Mouse (Mus musculus) gastrocnemius, postnatal 36 days (tissue): ENCODE results near the gene Prm2. TPM values are rescaled to one million over a fixed set of nuclear protein-coding genes. Genes with fewer than 3 reads are reported as not detected.
"Not testable (repeated sequence)": the region's sequence is repeated elsewhere in the genome, so short reads cannot be mapped to it uniquely, and the experiment has no call there.

Experiments used
- DNase-seq, 2 experiments: peaks; one replicate each; pipeline ENCODE4 v3.0.0; 2022
- intact Hi-C: fragments of 180-260 bp; cut with DNase I; formaldehyde crosslinking; loops from one replicate; pipeline ENCODE4 v1.15.1; 2025
- total RNA-seq, 2 experiments: library from RNA; stranded (reverse); gene quantifications; 2 replicates each; pipeline ENCODE4 v1.2.3; 2021

Gene Prm2
- total RNA-seq, 2 experiments from 2014 or later: not detected

DNA sequence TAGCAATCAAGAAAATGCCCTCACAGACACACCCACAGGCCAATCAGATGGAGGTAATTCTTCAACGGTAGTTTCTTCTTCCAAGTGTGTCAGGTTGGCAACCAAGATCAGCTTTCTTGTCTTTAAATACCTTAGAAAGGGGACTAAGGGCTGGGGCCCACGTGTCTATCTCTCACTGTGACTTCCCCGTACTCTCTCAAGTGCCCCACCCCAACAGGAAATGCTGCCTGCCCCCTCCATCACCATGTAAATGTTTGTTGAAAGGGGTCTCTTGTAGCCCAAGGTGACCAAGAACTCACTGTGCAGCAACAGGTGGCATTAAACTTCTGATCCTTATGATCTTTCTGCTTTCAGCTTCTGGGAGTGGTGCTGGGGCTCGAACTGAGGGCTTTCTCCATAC is 17.8 kb upstream of the Prm2 start:
- DNase-seq: no peak
- intact Hi-C loops: no loop called here

DNA sequence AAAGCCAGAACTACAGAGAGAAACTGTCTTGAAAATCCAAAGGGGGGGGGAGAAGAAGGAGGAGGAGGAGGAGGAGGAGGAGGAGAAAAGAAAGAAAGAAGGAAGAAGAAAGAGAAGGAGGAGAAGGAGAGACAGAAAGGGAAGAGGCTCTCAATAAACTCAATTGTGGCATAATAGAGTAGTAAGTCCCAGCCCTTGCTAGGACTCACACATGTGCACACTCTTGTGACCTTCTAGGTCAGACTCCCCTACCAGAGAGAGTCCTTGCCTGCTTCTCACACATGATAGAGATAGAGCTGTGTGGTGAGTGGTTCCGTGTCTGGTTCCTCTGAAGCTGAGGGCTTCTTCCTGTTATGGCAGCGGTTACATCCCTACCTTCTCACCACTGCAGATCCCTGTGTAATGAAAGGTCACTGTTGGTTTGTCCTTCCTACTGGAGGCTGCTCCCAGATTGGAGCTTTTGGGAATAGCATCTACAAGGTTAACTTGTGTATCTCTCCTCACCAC is 17.0 kb upstream of the Prm2 start, which contains the start of gene Gm11172:
TSS of gene Gm11172 (plus strand) at position 51 of the 507 bp plus-strand sequence.
- intact Hi-C loops: no loop called here
- no peak for DNase-seq

DNA sequence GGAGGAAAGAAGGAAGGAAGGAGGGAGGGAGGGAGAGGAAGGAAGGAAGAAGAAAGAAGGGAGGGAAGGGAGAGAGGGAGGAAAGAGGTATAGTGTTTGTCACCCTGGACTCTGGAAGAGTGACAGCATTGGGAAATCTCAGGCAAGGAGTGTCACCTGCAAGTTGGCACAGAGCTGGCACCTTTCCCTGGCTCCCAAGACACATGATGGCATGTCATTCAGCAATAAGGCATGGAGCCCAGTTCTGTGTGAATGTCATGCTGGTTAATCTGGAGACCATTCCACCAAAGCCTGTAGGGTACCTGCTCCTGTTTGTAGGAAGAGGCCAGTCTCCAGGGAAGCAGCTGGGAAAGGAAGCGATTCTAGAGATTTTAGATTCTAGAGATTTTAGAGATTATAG is 14.4 kb upstream of the Prm2 start:
- intact Hi-C loops: no loop called here
- no peak for DNase-seq

DNA sequence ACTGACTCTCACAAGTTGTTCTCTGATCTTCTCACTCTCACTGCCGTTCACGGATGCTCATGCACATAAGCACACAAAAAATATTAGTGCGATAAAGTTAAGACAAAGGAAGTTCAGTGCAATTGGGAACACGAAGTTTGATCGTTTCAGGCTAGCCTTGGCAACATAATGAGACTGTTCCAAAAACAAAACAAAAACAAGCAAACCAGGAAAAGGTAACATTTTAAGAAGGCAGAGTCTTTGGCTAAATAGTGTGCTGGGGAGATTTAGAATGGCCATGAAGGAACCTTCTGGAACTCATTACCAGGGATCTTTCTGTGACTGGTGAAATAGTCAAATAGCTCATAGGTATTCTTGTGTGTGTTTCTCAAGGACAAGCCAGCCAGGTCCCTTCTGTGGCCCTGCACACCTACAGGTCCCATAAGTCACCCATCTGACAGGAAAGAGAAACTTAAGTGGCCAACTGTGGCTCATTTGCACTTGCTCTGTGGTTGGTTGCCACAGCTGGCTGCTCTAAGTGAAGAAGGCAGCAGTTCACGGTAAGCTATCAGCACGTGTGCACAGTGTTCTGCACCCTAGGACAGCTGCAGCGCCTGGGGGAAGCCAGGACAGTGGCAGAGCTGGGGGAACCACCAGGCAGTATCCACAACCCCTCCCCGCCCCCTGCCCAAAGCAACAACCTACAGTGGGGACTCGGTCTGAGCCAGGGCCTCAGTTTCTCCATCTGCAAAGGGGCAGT is 10.0 kb upstream of the Prm2 start, which contains the start of gene Prm1:
TSS of gene Prm1 (minus strand) at position 51 of the 739 bp plus-strand sequence.
- intact Hi-C loops: no loop called here
- DNase-seq: no peak

DNA sequence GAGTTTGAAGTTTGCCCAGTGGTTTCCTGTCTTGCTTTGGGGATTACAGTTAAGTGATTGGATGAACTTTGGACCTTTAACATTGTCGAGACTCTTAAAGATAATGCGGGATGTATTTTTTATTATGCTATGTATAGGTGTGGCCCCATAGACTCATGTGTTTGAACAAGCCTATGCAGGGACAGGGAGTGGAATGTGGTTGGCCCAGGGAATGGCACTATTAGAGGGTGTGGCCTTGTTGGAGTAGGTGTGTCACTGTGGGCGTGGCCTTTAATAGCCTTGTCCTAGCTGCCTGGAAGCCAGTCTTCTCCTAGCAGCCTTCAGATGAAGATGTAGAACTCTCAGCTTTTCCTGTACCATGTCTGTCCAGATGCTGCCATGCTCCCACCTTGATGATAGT is 6.5 kb upstream of the Prm2 start:
- DNase-seq: not testable (repeated sequence)

DNA sequence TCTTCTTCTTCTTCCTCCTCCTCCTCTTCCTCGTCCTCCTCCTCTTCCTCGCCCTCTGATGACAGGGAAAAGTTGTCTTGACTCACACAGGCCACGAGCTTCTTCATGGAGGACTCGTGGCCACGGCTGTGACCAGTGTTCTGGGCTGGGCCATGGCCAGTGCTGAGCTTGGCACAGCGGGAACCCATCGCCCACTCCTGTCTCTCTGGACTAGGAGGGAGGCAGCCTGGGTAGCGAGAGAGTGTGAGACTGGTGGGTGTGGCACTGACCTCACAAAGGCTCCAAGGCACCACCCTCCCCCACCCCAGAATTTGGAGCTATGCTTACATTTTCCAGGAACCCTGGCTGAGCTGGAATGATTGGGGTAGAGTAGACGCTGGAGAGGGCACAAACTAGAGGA is 5.2 kb downstream of the Prm2 start, which contains the start of gene Prm3:
TSS of gene Prm3 (minus strand) at position 213 of the 400 bp plus-strand sequence.
- DNase-seq: no peak

More for the DNA sequence above, 6.5 kb upstream of the Prm2 start:
- intact Hi-C loops: not testable (repeated sequence)

DNA sequence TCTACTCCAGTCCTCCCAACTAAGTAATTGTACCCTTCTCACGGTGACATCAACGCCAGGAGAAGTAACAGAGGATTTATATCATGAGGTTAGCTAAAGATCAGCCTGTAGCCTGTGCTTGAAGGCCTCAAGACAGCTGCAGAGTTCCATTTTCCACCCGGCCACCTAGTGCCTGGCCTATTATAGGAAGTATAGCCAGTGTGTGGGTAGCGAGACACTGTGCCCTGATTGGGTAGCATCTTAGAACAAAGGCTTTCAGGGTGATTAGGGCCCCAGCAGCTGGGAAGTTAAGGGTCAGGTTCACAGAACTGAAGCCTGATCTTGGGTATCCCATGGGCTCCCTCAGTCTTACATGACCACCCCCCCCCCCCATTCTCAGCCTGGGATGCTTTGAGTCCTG is 7.1 kb downstream of the Prm2 start:
- DNase-seq: no peak
- intact Hi-C loops: loop anchor here (5.0 kb wide), 1 partner anchor 43 kb away; no protein-coding TSS in a partner anchor

More for the DNA sequence above, 5.2 kb downstream of the Prm2 start, which contains the start of gene Prm3:
- intact Hi-C loops: no loop called here

DNA sequence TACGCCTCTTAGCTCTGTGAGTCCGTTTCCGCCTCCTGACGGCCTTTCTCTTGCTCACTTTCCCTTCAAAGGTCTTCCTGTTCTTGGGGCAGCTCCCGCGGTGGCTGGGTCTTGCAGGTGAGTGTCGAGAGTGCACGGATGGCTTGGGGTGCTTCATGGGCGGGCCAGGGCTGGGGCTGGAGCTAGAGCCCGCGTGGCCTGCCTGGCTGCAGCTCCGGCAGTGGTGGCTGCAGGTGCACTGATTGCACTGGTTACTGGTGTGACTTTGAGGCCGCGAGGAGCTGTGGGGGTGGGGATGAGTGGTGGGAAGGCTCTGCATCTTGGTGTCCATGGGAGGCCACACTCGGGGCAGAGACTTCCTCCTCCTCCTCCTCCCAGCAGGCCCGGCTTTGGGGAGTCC is 7.7 kb downstream of the Prm2 start, which contains the start of gene Tnp2:
TSS of gene Tnp2 (minus strand) at position 390 of the 400 bp plus-strand sequence.
- no peak for DNase-seq
- intact Hi-C loops: loop anchor here (5.0 kb wide), 1 partner anchor 44 kb away; no protein-coding TSS in a partner anchor

DNA sequence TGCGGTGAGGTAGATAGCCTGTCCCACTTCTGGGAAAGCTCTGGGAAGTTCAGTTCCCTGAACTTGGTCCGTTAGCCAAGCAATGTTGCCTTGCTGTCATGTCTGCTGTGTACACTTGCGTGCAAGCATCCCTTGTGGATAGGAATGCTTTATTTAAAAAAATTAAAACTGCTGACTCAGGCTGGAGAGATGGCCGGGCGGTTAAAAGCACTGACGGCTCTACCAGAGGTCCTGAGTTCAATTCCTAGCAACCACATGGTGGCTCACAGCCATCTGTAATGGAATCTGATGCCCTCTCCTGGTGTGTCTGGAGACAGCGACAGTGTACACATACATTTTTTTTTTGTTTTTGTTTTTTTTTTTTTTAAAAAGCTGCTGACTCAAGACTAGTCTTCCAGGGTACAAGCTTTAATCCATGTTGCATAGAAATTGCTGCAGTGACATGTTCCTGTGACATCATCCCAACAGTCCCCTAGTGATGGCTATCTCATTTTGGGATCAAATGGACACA is 8.3 kb downstream of the Prm2 start:
- intact Hi-C loops: loop anchor here (2.0 to 5.0 kb wide), 2 partner anchors 45 to 59 kb away; no protein-coding TSS in a partner anchor
- no peak for DNase-seq

DNA sequence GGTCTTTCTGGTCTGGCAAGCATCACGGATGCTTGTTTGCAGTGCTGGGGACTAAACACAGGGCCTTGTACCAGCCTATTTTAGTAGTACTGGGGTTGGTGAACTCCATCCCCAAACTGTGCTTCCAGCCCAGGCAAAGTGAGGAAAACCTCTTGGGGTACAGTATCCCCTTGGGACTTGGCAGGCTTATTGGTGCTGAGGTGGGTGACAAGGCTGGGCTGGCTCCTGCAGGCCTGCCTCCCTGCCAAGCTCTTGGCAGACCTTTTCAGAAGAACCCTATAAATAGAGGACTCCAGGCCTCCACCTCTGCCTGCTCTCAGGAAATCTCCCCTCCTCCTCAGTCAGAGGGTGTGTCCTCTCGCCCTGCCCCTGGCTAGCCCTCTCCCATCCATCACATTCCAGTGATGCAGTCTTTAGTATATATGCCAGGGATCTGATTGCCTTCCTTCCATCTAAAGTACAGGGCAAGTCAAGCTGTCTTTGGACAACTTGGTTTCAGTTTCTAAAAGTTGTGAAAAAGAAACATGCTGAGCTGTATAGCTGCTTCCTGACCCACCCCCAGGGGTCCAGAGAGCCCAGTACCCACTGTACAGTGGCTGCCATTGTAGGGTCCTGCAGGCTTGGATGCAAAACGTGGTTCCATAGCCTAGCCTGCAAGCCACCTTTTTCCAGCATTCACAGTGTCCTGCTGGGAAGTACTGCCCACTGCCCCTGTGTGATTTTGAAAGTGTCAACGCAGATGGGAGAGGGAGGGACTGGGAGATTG is 9.0 kb downstream of the Prm2 start:
- intact Hi-C loops: loop anchor here (2.0 to 5.0 kb wide), 2 partner anchors 45 to 60 kb away; no protein-coding TSS in a partner anchor
- no peak for DNase-seq

DNA sequence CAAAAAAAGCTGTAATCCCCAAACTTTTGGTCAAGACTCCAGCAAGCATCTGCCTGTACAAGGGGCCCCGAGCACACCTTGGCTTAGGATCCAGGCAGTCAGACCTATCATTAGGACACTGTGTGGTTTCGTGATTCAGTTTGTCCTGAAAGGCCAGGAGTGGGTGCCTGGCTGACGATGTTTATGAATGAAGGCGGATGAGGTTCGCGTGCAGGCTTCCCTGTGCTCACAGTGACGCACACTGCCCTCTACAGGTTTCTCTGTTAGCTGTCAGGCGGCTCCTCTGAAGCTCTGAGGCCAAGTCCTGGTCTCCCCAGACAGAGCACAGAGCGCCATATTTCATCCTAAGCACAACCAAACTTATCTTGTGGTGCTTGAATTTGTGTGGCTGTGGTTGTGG is 9.6 kb downstream of the Prm2 start:
- intact Hi-C loops: loop anchor here (2.0 to 5.0 kb wide), 2 partner anchors 46 to 61 kb away; no protein-coding TSS in a partner anchor
- DNase-seq: peak; percentile 67 to 72

DNA sequence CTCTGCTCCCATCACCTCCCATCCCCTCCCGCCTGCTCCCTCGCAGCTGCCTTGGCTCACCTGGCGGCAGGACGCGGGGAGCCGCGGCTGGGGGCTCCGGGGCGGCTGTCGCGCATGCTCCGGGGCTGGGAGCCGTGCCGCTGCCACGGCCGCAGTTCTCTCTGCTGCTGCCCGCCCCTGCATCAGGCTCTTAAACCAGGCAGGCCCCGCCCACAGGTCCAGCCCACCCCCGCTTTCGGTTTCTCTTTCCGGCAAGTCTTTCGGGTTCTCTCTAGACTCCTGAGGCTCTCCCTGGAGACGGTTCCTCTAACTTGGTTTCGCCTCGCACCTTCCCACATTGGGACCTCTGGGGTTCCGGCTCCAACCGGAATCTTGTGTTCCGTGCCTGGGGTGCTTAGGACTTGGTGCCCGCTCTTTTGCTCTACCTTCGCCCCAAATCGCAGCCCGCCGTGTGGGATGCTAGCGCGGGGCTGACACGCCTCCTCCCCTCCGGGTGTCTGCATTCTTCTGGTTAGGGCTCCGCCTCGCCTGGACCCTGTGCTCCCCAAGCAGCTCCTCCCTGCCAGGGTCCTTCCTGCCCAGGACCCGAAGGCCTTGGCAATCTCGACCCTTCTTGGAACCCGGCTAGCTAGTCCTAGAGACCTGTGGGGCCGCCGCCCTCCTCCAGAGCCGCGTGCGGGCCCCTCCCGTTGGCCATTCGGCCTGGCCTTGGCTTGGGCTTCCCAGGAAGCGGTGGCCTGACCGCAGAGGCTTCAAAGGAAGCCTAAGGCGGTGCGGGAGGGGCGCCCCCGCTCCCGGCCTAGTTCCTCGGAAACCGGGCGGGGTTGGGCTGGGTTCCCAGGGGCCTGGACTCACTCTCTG is 10.3 kb downstream of the Prm2 start, which contains the start of gene Socs1:
TSS of gene Socs1 (minus strand) at position 166 of the 861 bp plus-strand sequence.
- intact Hi-C loops: loop anchor here (2.0 to 5.0 kb wide), 3 partner anchors 47 to 215 kb away; no protein-coding TSS in a partner anchor
- peak; percentile 82 to 86 for DNase-seq

DNA sequence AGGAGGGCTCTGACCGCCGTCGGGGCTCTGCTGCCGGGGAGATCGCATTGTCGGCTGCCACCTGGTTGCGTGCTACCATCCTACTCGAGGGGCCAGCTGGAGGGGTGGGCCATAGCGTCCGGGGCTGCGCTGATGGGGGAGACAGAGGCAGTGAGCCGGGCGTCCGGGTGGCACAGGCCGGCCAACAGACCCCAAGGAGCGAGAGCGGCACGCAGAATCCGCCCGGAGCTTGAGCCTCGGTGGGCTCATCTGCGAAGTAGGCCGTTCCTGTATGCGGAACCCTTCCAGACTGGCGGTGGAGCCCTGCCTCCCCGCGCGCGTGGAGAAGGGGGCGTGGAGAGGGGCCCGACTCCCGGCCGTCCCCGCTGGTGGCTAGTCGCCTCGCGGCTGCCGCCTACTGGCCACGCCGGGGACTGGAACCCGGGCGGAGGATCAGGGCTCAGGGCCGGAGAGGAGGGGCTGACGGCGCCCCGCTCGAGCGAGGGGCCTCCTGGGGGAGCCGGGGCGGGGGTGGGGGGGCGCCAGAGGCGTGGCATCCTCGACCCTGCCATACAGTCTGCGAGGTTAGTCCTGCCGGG is 11.1 kb downstream of the Prm2 start:
- DNase-seq: peak; percentile 86 to 92
- intact Hi-C loops: loop anchor here (2.0 to 5.0 kb wide), 4 partner anchors 47 to 214 kb away; no protein-coding TSS in a partner anchor

DNA sequence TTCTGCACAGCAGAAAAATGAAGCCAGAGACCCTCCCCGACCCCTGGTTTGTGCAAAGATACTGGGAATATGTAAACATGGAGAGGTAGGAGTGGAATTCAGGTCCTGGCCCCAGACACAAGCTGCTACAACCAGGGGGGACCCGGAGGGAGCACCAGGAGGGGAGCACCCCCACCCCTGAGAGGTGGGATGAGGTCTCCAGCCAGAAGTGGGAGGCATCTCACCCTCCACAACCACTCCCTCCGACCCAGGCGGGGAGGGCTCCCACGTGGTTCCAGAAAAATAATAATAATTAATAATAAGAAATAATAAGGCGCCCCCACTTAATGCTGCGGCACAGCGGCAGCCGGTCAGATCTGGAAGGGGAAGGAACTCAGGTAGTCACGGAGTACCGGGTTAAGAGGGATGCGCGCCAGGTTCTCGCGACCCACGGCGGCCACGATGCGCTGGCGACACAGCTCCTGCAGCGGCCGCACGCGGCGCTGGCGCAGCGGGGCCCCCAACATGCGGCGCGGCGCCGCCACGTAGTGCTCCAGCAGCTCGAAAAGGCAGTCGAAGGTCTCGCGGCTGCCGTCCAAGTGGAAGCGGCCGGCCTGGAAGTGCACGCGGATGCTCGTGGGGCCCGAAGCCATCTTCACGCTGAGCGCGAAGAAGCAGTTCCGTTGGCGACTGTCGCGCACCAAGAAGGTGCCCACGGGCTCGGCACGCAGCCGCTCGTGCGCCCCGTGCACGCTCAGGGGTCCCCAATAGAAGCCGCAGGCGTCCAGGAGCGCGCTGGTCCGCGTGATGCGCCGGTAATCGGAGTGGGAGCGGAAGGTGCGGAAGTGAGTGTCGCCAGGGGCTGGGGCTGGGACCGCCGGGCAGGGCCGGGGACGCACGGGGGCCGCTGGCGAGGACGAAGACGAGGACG is 11.8 kb downstream of the Prm2 start:
- no peak for DNase-seq

DNA sequence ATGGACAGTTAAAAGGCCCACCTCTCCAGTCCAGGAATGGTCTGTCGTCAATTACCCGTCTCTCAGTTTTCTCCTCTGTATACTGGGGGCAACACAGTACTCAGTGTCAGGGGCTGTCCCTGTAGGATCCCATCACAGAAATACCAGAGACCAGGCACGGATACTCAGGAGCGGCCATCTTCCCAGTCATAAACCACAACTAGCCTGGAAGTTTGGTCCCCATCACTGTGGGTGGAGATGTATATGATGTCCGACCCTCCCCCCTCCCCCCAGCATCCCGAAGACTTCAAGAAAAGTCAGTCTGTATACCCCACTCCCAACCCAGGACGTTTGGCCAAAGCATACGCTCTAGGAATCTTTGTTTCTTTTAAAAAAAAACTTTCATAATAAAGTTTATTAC is 12.5 kb downstream of the Prm2 start:
- intact Hi-C loops: loop anchor here (5.0 kb wide), 2 partner anchors 116 to 141 kb away; no protein-coding TSS in a partner anchor
- no peak for DNase-seq

More for the DNA sequence above, 11.8 kb downstream of the Prm2 start:
- intact Hi-C loops: loop anchor here (2.0 to 5.0 kb wide), 3 partner anchors 117 to 213 kb away; no protein-coding TSS in a partner anchor

DNA sequence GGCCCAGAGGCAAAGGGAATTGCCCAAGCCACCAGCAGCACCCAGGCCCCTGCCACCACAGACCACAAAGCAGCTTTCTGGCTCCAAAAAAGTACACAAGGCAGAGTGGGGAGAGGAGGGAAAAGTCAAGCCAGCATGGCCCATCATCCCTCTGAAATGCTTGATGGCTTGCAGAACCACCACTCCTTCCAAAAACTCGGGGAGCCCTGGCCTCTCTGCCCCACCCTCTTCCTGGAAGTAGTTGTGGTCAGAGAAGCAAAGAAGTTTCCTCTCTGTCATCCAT is 12.8 kb downstream of the Prm2 start:
- no peak for DNase-seq
- intact Hi-C loops: loop anchor here (5.0 kb wide), 2 partner anchors 116 to 141 kb away; no protein-coding TSS in a partner anchor

DNA sequence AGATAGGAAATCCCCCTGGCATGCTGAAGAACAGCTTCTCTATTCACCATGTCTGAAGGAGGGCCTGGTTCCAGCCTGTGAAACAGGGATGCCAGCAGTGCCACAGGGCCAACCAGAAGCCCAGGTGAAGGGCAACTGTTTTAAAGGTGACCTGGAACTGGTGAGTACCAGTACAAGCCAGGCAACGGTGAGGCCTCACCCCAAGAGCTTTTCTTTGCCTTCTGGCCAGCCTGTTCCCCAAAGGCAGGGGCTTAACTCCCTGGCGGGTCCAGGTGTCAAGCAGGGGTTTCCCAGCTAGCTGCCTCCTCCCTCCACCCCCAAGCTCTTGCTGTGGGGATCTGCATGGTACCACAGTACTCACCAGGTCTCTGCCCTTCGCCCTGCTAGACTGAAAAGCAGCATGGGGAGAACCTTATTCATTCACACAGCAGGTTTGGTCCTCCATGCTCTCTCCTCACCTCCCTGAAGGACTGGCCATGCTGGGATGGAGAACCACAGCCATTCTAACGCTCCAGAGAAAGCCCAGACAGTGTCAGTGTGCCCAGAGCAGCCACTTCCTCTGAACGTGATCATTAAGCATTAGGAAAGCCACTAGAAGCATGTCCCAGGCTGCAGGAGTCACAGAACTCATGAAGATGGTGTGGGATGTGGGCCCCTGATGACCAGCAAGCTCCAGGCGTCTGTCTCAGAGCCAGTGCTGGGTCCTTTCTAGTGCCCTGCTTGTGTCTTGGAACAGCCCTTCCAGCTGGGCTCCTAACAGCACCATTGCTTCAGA is 13.4 kb downstream of the Prm2 start:
- DNase-seq: no peak
- intact Hi-C loops: loop anchor here (5.0 kb wide), 2 partner anchors 115 to 140 kb away; no protein-coding TSS in a partner anchor
